Mouse (Mus musculus) forebrain, embryonic 15.5 days (tissue): ENCODE results near the gene Tbc1d22a. TPM values are rescaled to one million over a fixed set of nuclear protein-coding genes. Genes with fewer than 3 reads are reported as not detected.

Experiments
- ATAC-seq: fragments of 200-750 bp; cut with Nextera tagmentation; replicated peaks from 2 replicates; pipeline ENCODE4 v1.8.0; 2017; ENCODE audit warnings: mild to moderate bottlenecking, moderate TSS enrichment, moderate library complexity
- H3K27ac ChIP-seq: fragments of 300-500 bp; sonication (generic); replicated peaks from 2 replicates; pipeline ENCODE4 v1.5.1; 2015; ENCODE audit warnings: mild to moderate bottlenecking, inconsistent platforms
- H3K27me3 ChIP-seq: fragments of 300-500 bp; sonication (generic); 2 replicates; pipeline ENCODE4 v1.6.1; 2015; ENCODE audit warnings: inconsistent platforms
- H3K36me3 ChIP-seq: fragments of 300-500 bp; sonication (generic); 2 replicates; pipeline ENCODE4 v1.6.1; 2015; ENCODE audit warnings: mild to moderate bottlenecking, inconsistent platforms
- H3K4me1 ChIP-seq: fragments of 300-500 bp; sonication (generic); 2 replicates; pipeline ENCODE4 v1.6.1; 2015; ENCODE audit warnings: inconsistent platforms
- H3K4me2 ChIP-seq: fragments of 300-500 bp; sonication (generic); replicated peaks from 2 replicates; pipeline ENCODE4 v1.6.1; 2015; ENCODE audit warnings: mild to moderate bottlenecking, inconsistent platforms
- H3K4me3 ChIP-seq: fragments of 300-500 bp; sonication (generic); 2 replicates; pipeline ENCODE4 v1.5.1; 2015; ENCODE audit warnings: mild to moderate bottlenecking, inconsistent platforms
- H3K9ac ChIP-seq: fragments of 300-500 bp; sonication (generic); replicated peaks from 2 replicates; pipeline ENCODE4 v1.6.1; 2015; ENCODE audit warnings: mild to moderate bottlenecking, inconsistent platforms
- H3K9me3 ChIP-seq: fragments of 300-500 bp; sonication (generic); 2 replicates; pipeline ENCODE4 v1.6.1; 2016; ENCODE audit warnings: inconsistent platforms
- WGBS: fragments of 180-500 bp; shearing (Covaris S2); methylation state at CpG from one replicate; pipeline ENCODE4 v1.1.7; 2015; ENCODE audit warnings: mixed read lengths; 5-methylcytosine and 5-hydroxymethylcytosine counted together
- polyA plus RNA-seq: library from polyadenylated mRNA; unstranded; fragments of >200 nt; fragmentation: Nextera tagmentation; extraction: Ambion mirVana; gene quantifications from 2 replicates; pipeline ENCODE4 v1.2.1, GENCODE M21; 2015

The Tbc1d22a gene
- polyA plus RNA-seq, 1 experiment from 2014 or later, result 13.1 TPM

DNA sequence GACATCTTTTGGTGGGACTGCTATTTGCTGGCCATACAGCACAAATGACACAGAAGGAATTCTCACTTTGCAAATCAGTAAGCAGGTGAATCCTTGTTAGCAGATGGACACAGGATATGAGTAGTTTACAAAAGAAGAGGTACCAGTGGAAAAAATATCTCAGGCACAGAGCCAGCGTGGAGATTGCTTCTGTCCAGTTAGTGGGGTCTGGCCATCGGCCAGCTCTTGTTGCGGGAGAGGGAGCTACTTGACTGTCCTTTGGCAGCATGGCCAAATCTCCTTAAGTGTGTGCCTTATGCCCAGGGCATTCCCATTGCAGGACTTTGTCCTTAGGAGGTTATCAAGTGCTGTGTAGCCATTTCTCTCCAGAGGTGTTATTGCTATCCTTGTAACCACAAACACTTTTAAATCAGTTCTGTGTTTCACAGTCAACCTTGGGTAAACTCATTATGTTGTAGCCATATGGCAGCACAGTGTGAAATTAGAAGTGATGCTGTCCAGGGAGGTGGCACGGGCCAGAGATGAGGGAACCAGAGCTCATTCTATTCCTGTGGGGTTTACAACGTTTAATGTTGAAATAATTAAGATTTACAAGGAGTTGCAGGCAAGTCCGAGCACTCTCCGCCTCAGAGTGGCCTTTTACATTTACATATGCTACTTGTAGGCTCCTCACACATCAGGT is 17.7 kb downstream of the Tbc1d22a start:
- H3K27me3 ChIP-seq, result no peaks in the 10 kb centered on the region
- H3K4me1 ChIP-seq, result peaks cover 8% of the 10 kb centered on the region
- 0 out of 2 replicates have a peak, but pooled peaks cover 5% of the 10 kb centered on the region for H3K36me3 ChIP-seq
- H3K27ac ChIP-seq, result no peak overlapping the region
- WGBS, result 59% methylated on average over 7 of the region's 7 CpGs
- no peak for ATAC-seq
- H3K4me3 ChIP-seq, result no peak overlapping the region
- no peak overlapping the region for H3K4me2 ChIP-seq
- H3K9me3 ChIP-seq, result no peaks in the 10 kb centered on the region
- no peak overlapping the region for H3K9ac ChIP-seq

DNA sequence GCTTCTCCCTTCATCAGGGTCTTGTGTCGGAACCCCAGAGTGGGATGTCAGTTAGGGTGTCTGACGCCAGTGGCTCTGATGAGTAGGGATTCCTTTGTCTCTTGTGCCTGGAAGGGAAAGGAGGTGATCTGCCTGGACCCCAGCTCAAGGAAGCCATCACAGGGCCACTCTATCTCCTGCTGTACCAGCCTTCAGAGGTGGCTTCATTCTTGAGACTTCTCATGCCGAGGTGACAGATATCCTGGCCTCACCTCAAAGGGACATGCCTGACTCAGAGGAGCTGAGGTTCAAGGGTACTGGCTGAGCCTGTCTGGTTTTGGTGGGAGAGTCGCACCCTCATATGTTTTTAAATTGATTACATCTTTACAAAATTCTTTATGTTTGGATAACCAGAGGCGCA is 19.7 kb downstream of the Tbc1d22a start:
- ATAC-seq, result no peak
- Histone ChIP-seq H3K36me3 (0 out of 2 replicates have a peak, but pooled peaks cover 5% of the 10 kb centered on the region), H3K4me1 (peaks cover 8% of the 10 kb centered on the region), H3K27ac (no peak overlapping the region), H3K4me2 (no peak overlapping the region), H3K27me3 (no peaks in the 10 kb centered on the region), H3K9ac (no peak overlapping the region), H3K9me3 (no peaks in the 10 kb centered on the region), H3K4me3 (no peak overlapping the region)
- WGBS, result 94% methylated on average over 5 of the region's 5 CpGs

- Histone ChIP-seq H3K27ac (no peak overlapping the region), H3K4me2 (no peak overlapping the region), H3K4me3 (no peak overlapping the region), H3K4me1 (peaks cover 8% of the 10 kb centered on the region), H3K36me3 (0 out of 2 replicates have a peak, but pooled peaks cover 5% of the 10 kb centered on the region), H3K27me3 (no peaks in the 10 kb centered on the region), H3K9me3 (no peaks in the 10 kb centered on the region), H3K9ac (no peak overlapping the region)
- 82% methylated on average over 22 of the region's 22 CpGs for WGBS
- ATAC-seq, result no peak
Measured at GRCm38 (mm10) chr15:86234517-86235441, 20.5 kb downstream of the Tbc1d22a start.

GRCm38 (mm10) chr15:86236252-86236651 is 22.0 kb downstream of the Tbc1d22a start:
- WGBS, result 42% methylated on average over 4 of the region's 4 CpGs
- no peak overlapping the region for H3K27ac ChIP-seq
- H3K4me2 ChIP-seq, result no peak overlapping the region
- no peaks in the 10 kb centered on the region for H3K27me3 ChIP-seq
- H3K9ac ChIP-seq, result no peak overlapping the region
- H3K4me1 ChIP-seq, result peaks cover 8% of the 10 kb centered on the region
- no peak for ATAC-seq
- H3K4me3 ChIP-seq, result no peak overlapping the region
- 0 out of 2 replicates have a peak, but pooled peaks cover 5% of the 10 kb centered on the region for H3K36me3 ChIP-seq
- H3K9me3 ChIP-seq, result no peaks in the 10 kb centered on the region

DNA sequence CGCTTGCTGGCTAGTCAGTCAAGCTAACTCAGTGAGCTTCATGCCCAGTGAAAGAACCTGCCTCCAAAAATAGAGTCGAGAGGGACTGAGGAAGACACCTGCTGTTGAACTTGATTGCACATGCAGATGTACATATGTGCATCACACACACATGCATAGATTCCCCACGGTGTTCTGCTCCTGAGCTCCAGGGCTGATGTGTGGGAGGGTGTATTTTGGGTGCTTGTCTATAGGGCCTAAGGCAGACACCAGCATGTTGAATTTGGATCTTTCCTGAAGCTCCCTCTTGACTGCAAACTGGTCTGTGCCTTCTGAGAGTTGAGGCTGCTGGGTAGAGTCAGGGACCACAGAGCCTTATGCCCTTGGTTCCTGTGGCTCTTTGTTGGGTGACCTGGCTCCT is 23.8 kb downstream of the Tbc1d22a start:
- ATAC-seq, result no peak
- H3K9me3 ChIP-seq, result no peaks in the 10 kb centered on the region
- 0 out of 2 replicates have a peak, but pooled peaks cover 5% of the 10 kb centered on the region for H3K36me3 ChIP-seq
- no peak overlapping the region for H3K4me2 ChIP-seq
- 91% methylated on average over 3 of the region's 3 CpGs for WGBS
- no peak overlapping the region for H3K4me3 ChIP-seq
- H3K27ac ChIP-seq, result no peak overlapping the region
- no peak overlapping the region for H3K9ac ChIP-seq
- peaks cover 8% of the 10 kb centered on the region; the same call in 1 of the 2 replicates for H3K4me1 ChIP-seq
- H3K27me3 ChIP-seq, result no peaks in the 10 kb centered on the region

GRCm38 (mm10) chr15:86239068-86239467 is 24.8 kb downstream of the Tbc1d22a start:
- WGBS, result 90% methylated on average over 6 of the region's 6 CpGs
- no peak overlapping the region for H3K9ac ChIP-seq
- H3K4me3 ChIP-seq, result no peak overlapping the region
- no peak overlapping the region for H3K27ac ChIP-seq
- no peaks in the 10 kb centered on the region for H3K27me3 ChIP-seq
- H3K9me3 ChIP-seq, result no peaks in the 10 kb centered on the region
- H3K36me3 ChIP-seq, result 0 out of 2 replicates have a peak, but pooled peaks cover 5% of the 10 kb centered on the region
- H3K4me1 ChIP-seq, result peaks cover 8% of the 10 kb centered on the region; the same call in 1 of the 2 replicates
- no peak for ATAC-seq
- H3K4me2 ChIP-seq, result no peak overlapping the region

- peak; percentile 61; the same call in 1 of the 2 replicates for ATAC-seq
- WGBS, result 30% methylated on average over 10 of the region's 10 CpGs
- peaks cover 8% of the 10 kb centered on the region; the same call in 1 of the 2 replicates for H3K4me1 ChIP-seq
Measured at GRCm38 (mm10) chr15:86239801-86240200, 25.5 kb downstream of the Tbc1d22a start.

GRCm38 (mm10) chr15:86243708-86244107 is 29.4 kb downstream of the Tbc1d22a start:
- H3K27me3 ChIP-seq, result no peaks in the 10 kb centered on the region
- H3K9ac ChIP-seq, result no peak overlapping the region
- H3K9me3 ChIP-seq, result no peaks in the 10 kb centered on the region
- H3K4me2 ChIP-seq, result no peak overlapping the region
- H3K4me3 ChIP-seq, result no peak overlapping the region
- 36% methylated on average over 8 of the region's 8 CpGs for WGBS
- peaks cover 7% of the 10 kb centered on the region; the same call in 1 of the 2 replicates for H3K36me3 ChIP-seq
- H3K27ac ChIP-seq, result no peak overlapping the region
- ATAC-seq, result no peak
- H3K4me1 ChIP-seq, result peaks cover 8% of the 10 kb centered on the region; the same call in 1 of the 2 replicates

More at GRCm38 (mm10) chr15:86239801-86240200, 25.5 kb downstream of the Tbc1d22a start:
- Histone ChIP-seq H3K4me2 (no peak overlapping the region), H3K27ac (no peak overlapping the region), H3K9ac (no peak overlapping the region), H3K27me3 (no peaks in the 10 kb centered on the region), H3K36me3 (0 out of 2 replicates have a peak, but pooled peaks cover 5% of the 10 kb centered on the region), H3K9me3 (no peaks in the 10 kb centered on the region), H3K4me3 (no peak overlapping the region)

DNA sequence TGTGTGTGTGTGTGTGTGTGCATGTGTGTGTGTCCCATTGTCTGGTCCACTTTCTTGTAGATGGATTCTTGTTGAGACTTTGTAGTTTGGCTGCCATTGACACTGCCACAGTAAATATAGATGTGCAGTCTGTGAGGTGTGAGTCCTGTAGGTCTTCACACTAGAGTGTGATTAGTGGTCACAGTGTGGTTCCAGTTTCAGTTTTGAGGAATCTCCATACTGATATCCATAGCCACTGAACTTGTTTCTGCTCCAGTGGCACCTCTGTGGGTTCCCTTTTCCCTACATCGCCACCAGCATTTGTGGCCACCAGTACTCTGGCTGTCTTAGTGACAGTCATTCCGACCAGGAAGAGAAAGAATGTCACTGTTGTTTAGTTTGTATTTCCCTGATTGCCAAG is 30.1 kb downstream of the Tbc1d22a start:
- Histone ChIP-seq H3K27me3 (no peaks in the 10 kb centered on the region), H3K4me3 (no peak overlapping the region), H3K4me1 (peaks cover 8% of the 10 kb centered on the region; the same call in 1 of the 2 replicates), H3K36me3 (peaks cover 7% of the 10 kb centered on the region; the same call in 1 of the 2 replicates), H3K9me3 (no peaks in the 10 kb centered on the region), H3K4me2 (no peak overlapping the region), H3K27ac (no peak overlapping the region), H3K9ac (no peak overlapping the region)
- WGBS, result 91% methylated on average over 2 of the region's 2 CpGs
- ATAC-seq, result no peak

- no peaks in the 10 kb centered on the region for H3K9me3 ChIP-seq
- ATAC-seq, result peak; percentile 80
- no peak overlapping the region for H3K4me3 ChIP-seq
- WGBS, result 46% methylated on average over 9 of the region's 9 CpGs
- no peak overlapping the region for H3K4me2 ChIP-seq
- H3K9ac ChIP-seq, result no peak overlapping the region
- no peak overlapping the region for H3K27ac ChIP-seq
- H3K36me3 ChIP-seq, result peaks cover 7% of the 10 kb centered on the region; the same call in 1 of the 2 replicates
- H3K27me3 ChIP-seq, result no peaks in the 10 kb centered on the region
- peaks cover 14% of the 10 kb centered on the region for H3K4me1 ChIP-seq
Measured at GRCm38 (mm10) chr15:86250269-86250668, 36.0 kb downstream of the Tbc1d22a start.

GRCm38 (mm10) chr15:86252130-86252529 is 37.9 kb downstream of the Tbc1d22a start:
- Histone ChIP-seq H3K27ac (no peak overlapping the region), H3K36me3 (no peaks in the 10 kb centered on the region), H3K9ac (no peak overlapping the region), H3K4me2 (no peak overlapping the region), H3K4me1 (peaks cover 22% of the 10 kb centered on the region), H3K4me3 (no peak overlapping the region), H3K27me3 (no peaks in the 10 kb centered on the region), H3K9me3 (no peaks in the 10 kb centered on the region)
- ATAC-seq, result no peak

GRCm38 (mm10) chr15:86252684-86253083 is 38.4 kb downstream of the Tbc1d22a start:
- WGBS, result 48% methylated on average over 4 of the region's 4 CpGs
- no peak overlapping the region for H3K27ac ChIP-seq
- H3K36me3 ChIP-seq, result no peaks in the 10 kb centered on the region
- H3K9ac ChIP-seq, result no peak overlapping the region
- peaks cover 27% of the 10 kb centered on the region for H3K4me1 ChIP-seq
- no peaks in the 10 kb centered on the region for H3K27me3 ChIP-seq
- no peak; the same call in 1 of the 2 replicates for ATAC-seq
- no peaks in the 10 kb centered on the region for H3K9me3 ChIP-seq
- no peak overlapping the region for H3K4me2 ChIP-seq
- H3K4me3 ChIP-seq, result no peak overlapping the region
